Mouse (Mus musculus): ENCODE measurements around the gene Pdcd1lg2.

- TF ChIP-seq POLR2A (IDR thresholded peaks at IDR 0.05; ENCODE audit: borderline replicate concordance, low read depth, low read length) (no peak), CTCF (IDR thresholded peaks at IDR 0.05; ENCODE audit: low read depth, low read length) (no peak)
Measured at GRCm38 (mm10) chr19:29472946-29473345, 62.2 kb downstream of the Pdcd1lg2 start.

Data from bone marrow macrophage, adult 2 months (primary cell).